Mouse (Mus musculus) WW6 (cell line): ENCODE results near the gene Olfr154.
"Not testable (repeated sequence)": the region's sequence is repeated elsewhere in the genome, so short reads cannot be mapped to it uniquely, and the experiment has no call there.

Experiments
- DNase-seq: peaks from one replicate; pipeline ENCODE4 v3.0.0-alpha.2; 2013; ENCODE audit warnings: low read depth, low spot score

Gene Olfr154

DNA sequence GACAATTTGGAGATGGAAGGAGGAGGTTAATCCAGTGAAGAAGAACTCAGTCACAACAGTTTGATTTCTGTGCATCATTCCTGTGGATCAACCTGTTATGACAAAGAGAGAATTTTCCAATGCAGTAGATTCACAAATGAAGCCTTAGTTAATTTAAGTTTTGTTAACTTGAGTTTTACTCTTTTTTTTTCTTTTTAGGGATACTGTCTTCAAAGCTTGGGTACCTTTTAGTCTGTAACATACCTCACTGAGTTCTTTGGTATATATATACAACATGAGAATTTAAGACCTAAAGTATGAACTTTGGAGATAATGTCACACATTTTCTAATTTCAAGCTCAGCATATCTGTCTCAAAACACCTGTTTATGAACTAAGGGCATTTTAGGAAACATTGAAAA, at the start of gene Olfr154:
TSS of gene Olfr154 (minus strand) at position 101 of the 400 bp plus-strand sequence.
- DNase-seq = not testable (repeated sequence)

DNA sequence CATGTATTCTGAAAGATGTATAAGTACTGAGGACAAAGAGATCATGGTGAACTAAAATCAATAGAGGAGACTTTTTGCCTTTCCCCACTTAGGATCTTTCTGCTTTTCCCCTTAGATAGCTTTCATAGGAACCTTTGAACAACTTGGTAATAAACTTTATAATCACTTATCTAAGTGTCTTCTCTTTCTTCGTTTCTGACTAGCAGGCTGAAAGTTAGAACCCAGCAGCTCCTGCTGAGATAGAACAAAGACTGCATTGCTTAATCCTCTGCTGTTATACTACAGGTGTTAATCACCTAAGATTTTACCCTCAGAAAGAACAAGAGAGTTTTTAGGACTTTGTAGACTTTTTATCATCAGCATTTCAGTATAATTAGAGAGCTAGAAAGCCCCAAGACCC, 46.9 kb upstream of the Olfr154 start:
- DNase-seq = no peak

DNA sequence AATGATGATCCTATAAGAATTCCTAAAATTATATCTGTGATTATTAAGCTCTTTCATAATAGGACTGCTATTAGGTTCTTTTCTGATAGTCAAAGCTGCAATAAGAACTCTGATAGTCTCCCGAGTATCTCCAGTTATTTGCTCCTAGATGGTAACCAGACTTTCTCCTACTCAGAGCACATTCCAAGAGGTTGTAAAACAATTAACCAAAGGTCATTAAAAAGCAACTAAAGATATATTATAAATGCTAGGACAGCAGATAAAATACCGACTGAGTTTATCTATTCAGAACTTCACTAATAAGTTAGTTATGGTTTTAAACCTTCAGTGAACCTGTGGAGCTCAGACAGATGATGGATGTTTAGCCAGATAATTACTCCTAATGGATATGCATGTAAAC, 46.4 kb upstream of the Olfr154 start:
- not testable (repeated sequence) for DNase-seq

DNA sequence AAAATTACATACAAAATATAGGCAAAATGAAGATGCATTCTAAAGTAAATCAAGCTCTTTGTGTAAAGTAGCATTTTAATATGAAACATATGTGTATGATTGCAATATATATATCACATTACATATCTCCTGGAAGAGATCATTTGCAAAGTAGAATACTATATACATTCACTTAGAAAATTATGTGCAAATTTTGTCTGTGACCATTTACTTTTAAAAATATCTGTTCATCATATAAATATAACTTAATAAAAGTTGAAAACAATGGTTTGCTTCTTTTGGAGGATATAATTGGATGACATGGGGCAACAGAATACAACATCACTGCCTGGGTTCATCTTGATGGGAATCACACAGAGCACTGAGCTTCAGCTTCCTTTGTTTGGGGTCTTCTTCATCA, 24.9 kb upstream of the Olfr154 start, which contains the start of gene Olfr1008:
TSS of gene Olfr1008 (plus strand) at position 301 of the 400 bp plus-strand sequence.
- no peak for DNase-seq

DNA sequence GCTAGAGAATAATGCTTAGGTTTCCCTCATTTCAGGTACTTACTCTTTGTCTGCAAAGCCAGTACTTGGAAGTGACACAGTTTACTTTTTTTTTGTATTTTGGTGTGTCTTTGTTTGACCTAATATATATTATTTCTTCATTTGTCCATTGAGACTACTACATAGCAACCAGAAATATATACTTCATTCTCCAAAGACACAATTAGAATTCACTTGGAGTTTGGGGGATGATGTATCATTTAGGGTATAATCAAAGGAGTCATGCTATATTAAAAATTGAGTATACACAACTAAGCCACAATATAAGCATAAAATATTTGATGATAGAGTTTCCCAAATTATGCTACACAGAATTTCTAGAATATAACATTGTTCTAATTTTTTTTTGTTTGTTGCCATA, 14.4 kb upstream of the Olfr154 start, which contains the start of gene Olfr1006:
TSS of gene Olfr1006 (minus strand) at position 101 of the 400 bp plus-strand sequence.
- no peak for DNase-seq

DNA sequence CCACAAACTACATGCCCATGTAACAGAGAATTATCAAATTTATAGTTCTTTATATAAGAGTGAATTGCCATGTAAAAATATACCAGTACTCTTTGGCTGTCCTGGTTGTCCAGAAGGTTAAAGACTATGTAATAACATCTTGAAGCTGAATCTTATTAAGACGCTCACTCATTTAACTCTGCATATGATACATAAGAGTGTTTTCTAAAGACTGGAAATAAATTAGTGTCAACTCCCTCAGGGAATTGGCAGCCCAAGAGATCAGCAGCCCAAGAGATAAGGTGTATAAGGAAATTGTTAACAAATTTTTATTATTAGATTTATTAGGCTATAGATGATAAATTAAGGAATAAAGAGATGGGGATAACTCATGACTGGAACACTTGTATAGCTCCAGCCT, 13.7 kb downstream of the Olfr154 start, which contains the start of gene Olfr1002:
TSS of gene Olfr1002 (minus strand) at position 101 of the 400 bp plus-strand sequence.
- no peak for DNase-seq
